Mouse (Mus musculus) hindbrain, embryonic 12.5 days (tissue): Measurements from ENCODE around the gene Enox1. TPM values are rescaled to one million over a fixed set of nuclear protein-coding genes. Genes with fewer than 3 reads are reported as not detected.

Experiments used
- ATAC-seq: fragments of 200-750 bp; cut with Nextera tagmentation; 2 replicates; pipeline ENCODE4 v1.8.0; 2017; ENCODE audit warnings: moderate TSS enrichment; ENCODE audit not compliant: low FRiP score
- H3K27ac ChIP-seq: fragments of 300-500 bp; sonication (generic); 2 replicates; pipeline ENCODE4 v1.5.1; 2016; ENCODE audit warnings: mild to moderate bottlenecking
- H3K27me3 ChIP-seq: fragments of 300-500 bp; sonication (generic); 2 replicates; pipeline ENCODE4 v1.6.1; 2016; ENCODE audit warnings: mild to moderate bottlenecking
- H3K36me3 ChIP-seq: fragments of 300-500 bp; sonication (generic); 2 replicates; pipeline ENCODE4 v1.6.1; 2016; ENCODE audit warnings: mild to moderate bottlenecking
- H3K4me1 ChIP-seq: fragments of 300-500 bp; sonication (generic); 2 replicates; pipeline ENCODE4 v1.6.1; 2016
- H3K4me2 ChIP-seq: fragments of 300-500 bp; sonication (generic); replicated peaks from 2 replicates; pipeline ENCODE4 v1.6.1; 2016; ENCODE audit warnings: mild to moderate bottlenecking
- H3K4me3 ChIP-seq: fragments of 300-500 bp; sonication (generic); 2 replicates; pipeline ENCODE4 v1.5.1; 2016; ENCODE audit warnings: mild to moderate bottlenecking
- H3K9ac ChIP-seq: fragments of 300-500 bp; sonication (generic); 2 replicates; pipeline ENCODE4 v1.6.1; 2016; ENCODE audit warnings: mild to moderate bottlenecking, moderate library complexity
- H3K9me3 ChIP-seq: fragments of 300-500 bp; sonication (generic); replicated peaks from 2 replicates; pipeline ENCODE4 v1.6.1; 2016; ENCODE audit warnings: mild to moderate bottlenecking
- WGBS: fragments of 180-500 bp; shearing (Covaris S2); methylation state at CpG from one replicate; pipeline ENCODE4 v1.1.7; 2016; 5-methylcytosine and 5-hydroxymethylcytosine counted together
- polyA plus RNA-seq: library from polyadenylated mRNA; unstranded; fragments of >200 nt; fragmentation: Nextera tagmentation; extraction: Ambion mirVana; gene quantifications from 2 replicates; pipeline ENCODE4 v1.2.1, GENCODE M21; 2016

Gene Enox1
- polyA plus RNA-seq, 1 experiment from 2014 or later: 36.7 TPM

DNA sequence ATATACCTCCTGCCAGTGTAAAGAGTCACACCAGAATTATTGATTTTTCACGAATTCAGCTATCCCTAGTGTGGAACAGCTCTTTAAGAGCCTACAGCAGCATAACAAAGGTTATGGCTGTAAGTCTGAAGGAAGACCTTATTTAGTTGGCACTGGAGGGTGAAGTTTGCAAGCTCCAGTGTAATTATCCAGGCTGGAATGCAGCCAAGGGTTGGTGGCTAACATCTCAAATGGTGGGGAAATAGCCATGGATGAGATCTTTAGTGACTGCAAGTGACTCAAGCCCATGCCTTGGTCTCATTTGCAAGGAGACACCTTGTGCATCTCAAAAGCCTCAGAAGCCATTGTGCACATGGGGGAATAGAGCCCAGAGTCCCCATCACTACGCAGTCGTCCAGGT lies 5.9 kb downstream of the Enox1 start:
- H3K27ac ChIP-seq: no peak overlapping the region
- no peak overlapping the region for H3K4me3 ChIP-seq
- no peaks in the 10 kb centered on the region for H3K9me3 ChIP-seq
- no peak overlapping the region for H3K4me2 ChIP-seq
- ATAC-seq: no peak
- H3K36me3 ChIP-seq: no peaks in the 10 kb centered on the region
- H3K27me3 ChIP-seq: no peaks in the 10 kb centered on the region
- WGBS: 87% methylated on average over 3 of the region's 3 CpGs
- peaks cover 25% of the 10 kb centered on the region for H3K4me1 ChIP-seq
- no peak overlapping the region for H3K9ac ChIP-seq

DNA sequence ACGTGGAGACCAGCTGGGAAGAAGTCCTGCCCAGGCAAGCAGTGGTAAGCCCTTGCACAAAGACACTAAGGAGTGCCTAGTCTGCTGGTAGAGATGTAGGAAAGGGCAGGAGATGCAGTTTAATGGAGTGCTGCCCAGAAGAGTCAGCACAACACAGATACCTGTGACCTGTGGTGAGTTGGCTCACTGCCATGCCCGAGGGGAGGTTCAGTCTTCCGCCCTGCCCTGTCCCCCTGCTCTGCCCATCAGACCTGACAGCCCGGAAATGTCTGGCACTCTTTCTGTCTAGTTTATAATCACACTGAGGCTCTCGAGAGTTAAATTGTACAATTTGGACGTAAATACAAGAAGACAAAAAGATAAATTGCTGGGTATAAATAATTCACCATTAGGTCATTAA lies 7.8 kb downstream of the Enox1 start:
- Histone ChIP-seq H3K4me1 (peaks cover 12% of the 10 kb centered on the region), H3K36me3 (no peaks in the 10 kb centered on the region), H3K27ac (0 out of 2 replicates have a peak overlapping the region, but pooled peaks have one; percentile 35), H3K9me3 (no peaks in the 10 kb centered on the region), H3K4me2 (no peak overlapping the region), H3K4me3 (no peak overlapping the region), H3K27me3 (no peaks in the 10 kb centered on the region), H3K9ac (no peak overlapping the region)
- no peak for ATAC-seq
- WGBS: 81% methylated on average over 6 of the region's 6 CpGs

DNA sequence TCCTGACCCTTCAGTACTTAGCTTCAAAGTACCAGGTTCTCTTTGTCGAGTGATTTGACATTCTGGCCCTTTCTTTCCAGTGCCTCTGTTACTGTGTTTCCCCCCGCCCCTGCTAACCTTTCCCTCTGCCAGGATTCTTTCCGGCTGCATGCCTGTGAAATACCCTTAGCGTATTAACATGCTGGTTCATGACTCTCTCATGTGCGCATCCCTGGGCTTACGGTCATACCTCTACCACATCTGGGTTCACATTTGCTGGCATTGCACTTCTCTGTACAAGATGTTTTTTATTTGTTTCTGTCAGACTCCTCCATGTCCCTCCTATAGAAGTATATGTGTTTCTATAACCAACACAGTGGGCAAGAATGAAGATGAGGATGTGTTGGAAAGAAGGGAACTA lies 11.6 kb downstream of the Enox1 start:
- Histone ChIP-seq H3K4me1 (no peaks in the 10 kb centered on the region), H3K27me3 (no peaks in the 10 kb centered on the region), H3K9ac (no peak overlapping the region), H3K4me2 (no peak overlapping the region), H3K36me3 (no peaks in the 10 kb centered on the region), H3K9me3 (no peaks in the 10 kb centered on the region), H3K27ac (no peak overlapping the region), H3K4me3 (no peak overlapping the region)
- no peak for ATAC-seq
- 88% methylated on average over 6 of the region's 6 CpGs for WGBS

DNA sequence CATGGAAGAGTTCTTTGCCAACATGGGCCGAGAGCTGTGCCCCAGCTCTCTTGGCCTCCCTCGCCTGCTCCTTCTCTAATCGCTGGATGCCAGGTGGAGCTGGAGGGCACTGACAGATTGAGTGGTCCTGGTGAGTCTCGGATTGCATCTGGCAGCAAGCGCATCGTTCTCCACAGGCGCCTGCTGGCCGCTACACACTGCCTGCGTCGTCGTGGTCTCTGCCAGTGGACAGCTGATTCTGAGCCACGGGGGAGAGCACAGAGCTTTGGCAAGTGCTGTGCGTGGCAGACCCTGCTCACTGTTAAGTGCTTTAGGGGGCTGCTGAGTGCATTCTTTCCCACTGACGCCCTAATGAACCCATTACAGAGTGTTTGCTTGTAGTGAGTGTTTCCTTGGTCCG lies 17.9 kb downstream of the Enox1 start:
- peak; percentile 46; the same call in 1 of the 2 replicates for ATAC-seq
- peak overlapping the region; percentile 52 for H3K27ac ChIP-seq
- H3K4me2 ChIP-seq: no peak overlapping the region
- peaks cover 5% of the 10 kb centered on the region; the same call in 1 of the 2 replicates for H3K4me1 ChIP-seq
- H3K9me3 ChIP-seq: no peaks in the 10 kb centered on the region
- no peak overlapping the region for H3K9ac ChIP-seq
- no peaks in the 10 kb centered on the region for H3K36me3 ChIP-seq
- no peak overlapping the region for H3K4me3 ChIP-seq
- 72% methylated on average over 15 of the region's 15 CpGs for WGBS
- no peaks in the 10 kb centered on the region for H3K27me3 ChIP-seq

DNA sequence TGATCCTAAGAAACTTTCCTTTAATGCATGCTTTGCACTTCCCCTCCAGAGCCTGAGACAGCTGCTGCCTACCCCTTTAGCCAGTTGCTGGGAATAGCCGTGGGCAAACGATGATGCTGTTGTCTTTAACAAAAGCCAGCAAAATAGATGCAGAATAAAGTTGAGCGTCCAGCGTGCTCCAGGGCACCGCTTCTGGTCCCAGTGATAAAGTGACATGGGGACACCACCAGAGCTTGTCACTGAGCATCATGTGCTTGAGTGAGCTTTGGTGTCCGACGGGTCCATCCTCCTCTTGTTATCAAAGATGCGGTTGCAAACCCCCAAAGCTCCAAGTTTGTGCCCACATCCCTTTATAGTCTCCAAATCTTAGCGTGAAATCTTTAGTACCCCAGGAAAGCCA lies 18.4 kb downstream of the Enox1 start:
- Histone ChIP-seq H3K27me3 (no peaks in the 10 kb centered on the region), H3K4me1 (peaks cover 5% of the 10 kb centered on the region; the same call in 1 of the 2 replicates), H3K4me2 (no peak overlapping the region), H3K36me3 (no peaks in the 10 kb centered on the region), H3K9me3 (no peaks in the 10 kb centered on the region), H3K9ac (no peak overlapping the region), H3K27ac (no peak overlapping the region), H3K4me3 (no peak overlapping the region)
- no peak for ATAC-seq
- 90% methylated on average over 9 of the region's 9 CpGs for WGBS

DNA sequence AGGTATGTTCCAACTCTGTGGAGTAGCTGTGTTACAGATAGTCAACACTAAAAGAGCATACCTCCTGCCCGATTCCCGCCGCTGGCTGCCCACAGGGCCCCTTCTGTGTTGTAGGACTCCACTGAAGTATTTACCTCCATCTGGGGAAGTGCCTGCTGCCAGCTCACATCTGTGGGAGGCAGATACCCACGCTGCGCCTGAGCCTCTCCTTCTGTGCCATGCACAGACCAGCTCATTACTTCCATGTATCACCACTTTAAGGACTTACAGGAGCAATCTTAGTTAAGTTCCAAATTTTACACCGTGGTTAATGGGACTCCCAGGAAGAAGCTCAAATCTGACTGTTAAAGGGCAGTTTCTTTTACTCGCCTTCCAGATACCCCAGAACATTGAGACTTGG lies 23.7 kb downstream of the Enox1 start:
- 84% methylated on average over 7 of the region's 7 CpGs for WGBS
- no peak for ATAC-seq
- no peaks in the 10 kb centered on the region for H3K36me3 ChIP-seq
- no peaks in the 10 kb centered on the region for H3K27me3 ChIP-seq
- H3K4me1 ChIP-seq: peaks cover 5% of the 10 kb centered on the region; the same call in 1 of the 2 replicates
- H3K4me3 ChIP-seq: no peak overlapping the region
- H3K27ac ChIP-seq: no peak overlapping the region
- H3K4me2 ChIP-seq: no peak overlapping the region
- no peaks in the 10 kb centered on the region for H3K9me3 ChIP-seq
- no peak overlapping the region for H3K9ac ChIP-seq

DNA sequence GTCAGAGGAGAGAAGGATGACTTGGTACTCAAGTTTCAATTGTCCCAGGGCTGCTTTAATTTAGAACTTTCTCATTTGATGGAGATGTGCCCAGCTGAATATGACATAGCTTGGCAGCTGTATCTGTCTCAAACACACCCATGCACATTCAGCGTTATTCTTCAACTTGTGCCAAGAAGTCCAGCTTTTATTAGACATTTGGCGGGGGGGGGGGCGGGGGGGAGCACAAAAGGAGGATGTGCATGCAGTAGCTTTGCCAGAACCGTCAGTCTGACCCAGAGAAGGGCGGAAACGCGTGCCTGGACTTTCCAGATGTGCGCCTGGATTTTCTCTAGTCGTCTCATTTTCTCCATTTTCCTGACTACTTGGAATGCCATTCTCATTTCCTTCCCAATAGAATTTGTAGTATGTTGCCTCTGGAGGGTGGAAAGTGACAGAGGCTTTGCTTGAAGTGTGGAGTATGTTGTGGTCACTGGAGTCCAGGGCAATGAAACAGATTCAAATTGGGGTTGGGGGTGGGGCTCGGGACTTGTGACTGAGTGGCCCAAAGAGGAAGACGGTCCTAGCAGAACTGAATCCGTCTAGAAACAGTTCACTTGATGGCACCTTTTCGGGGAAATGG lies 24.3 kb downstream of the Enox1 start:
- Histone ChIP-seq H3K36me3 (no peaks in the 10 kb centered on the region), H3K4me2 (no peak overlapping the region), H3K27ac (no peak overlapping the region), H3K9me3 (no peaks in the 10 kb centered on the region), H3K27me3 (no peaks in the 10 kb centered on the region), H3K4me3 (no peak overlapping the region), H3K9ac (no peak overlapping the region), H3K4me1 (peaks cover 5% of the 10 kb centered on the region; the same call in 1 of the 2 replicates)
- ATAC-seq: no peak
- whole genome bisulfite sequencing: 79% methylated on average over 13 of the region's 13 CpGs

DNA sequence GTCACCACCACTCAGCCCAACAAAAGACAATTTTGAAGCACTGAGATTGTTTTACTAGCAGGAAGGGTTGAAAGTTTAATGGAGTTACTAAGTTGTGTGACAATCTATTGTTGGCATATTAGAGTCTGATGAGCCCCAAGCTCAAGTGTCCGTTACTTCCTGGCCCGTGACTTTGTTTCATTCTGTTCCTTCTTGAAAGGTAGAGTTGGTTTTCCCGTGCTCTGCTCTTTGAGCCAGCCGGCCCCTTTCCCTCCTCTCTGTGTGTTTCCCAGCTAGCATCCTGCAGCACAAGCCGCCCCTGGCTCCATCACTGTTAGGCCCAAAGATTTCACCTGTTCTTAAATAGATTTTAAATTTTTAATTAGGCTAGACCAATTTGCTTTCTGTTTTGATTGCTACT lies 26.9 kb downstream of the Enox1 start:
- 84% methylated on average over 5 of the region's 5 CpGs for WGBS
- Histone ChIP-seq H3K27me3 (no peaks in the 10 kb centered on the region), H3K4me3 (no peak overlapping the region)

DNA sequence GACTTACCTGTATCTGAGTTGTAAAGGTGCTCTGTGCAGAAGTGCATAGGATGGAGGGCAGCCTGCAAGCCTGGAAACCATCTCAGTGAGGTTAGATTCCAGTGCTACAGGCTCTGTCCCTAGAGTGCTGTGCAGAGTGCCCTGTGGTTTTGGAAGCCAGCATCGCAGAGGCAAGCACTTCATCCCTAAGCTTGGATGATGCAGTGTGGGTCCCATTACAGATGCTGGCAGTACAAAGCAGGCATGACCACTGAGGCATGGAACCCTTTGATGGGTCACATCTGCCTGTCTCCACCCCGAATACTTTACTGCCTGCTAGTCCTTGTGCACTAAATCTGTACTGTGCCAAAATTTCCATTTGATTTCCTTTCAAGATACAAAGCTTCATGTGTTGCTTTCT lies 33.6 kb downstream of the Enox1 start:
- Histone ChIP-seq H3K9me3 (no peaks in the 10 kb centered on the region), H3K27me3 (no peaks in the 10 kb centered on the region), H3K9ac (no peak overlapping the region), H3K4me3 (no peak overlapping the region), H3K27ac (no peak overlapping the region), H3K4me2 (no peak overlapping the region), H3K36me3 (no peaks in the 10 kb centered on the region), H3K4me1 (peaks cover 22% of the 10 kb centered on the region)
- ATAC-seq: no peak
- 75% methylated on average over 2 of the region's 2 CpGs for WGBS

More for the DNA sequence above, 26.9 kb downstream of the Enox1 start:
- no peak overlapping the region for H3K9ac ChIP-seq
- peaks cover 9% of the 10 kb centered on the region; the same call in 1 of the 2 replicates for H3K4me1 ChIP-seq
- H3K4me2 ChIP-seq: no peak overlapping the region
- no peaks in the 10 kb centered on the region for H3K9me3 ChIP-seq
- H3K36me3 ChIP-seq: no peaks in the 10 kb centered on the region
- ATAC-seq: no peak
- no peak overlapping the region for H3K27ac ChIP-seq

DNA sequence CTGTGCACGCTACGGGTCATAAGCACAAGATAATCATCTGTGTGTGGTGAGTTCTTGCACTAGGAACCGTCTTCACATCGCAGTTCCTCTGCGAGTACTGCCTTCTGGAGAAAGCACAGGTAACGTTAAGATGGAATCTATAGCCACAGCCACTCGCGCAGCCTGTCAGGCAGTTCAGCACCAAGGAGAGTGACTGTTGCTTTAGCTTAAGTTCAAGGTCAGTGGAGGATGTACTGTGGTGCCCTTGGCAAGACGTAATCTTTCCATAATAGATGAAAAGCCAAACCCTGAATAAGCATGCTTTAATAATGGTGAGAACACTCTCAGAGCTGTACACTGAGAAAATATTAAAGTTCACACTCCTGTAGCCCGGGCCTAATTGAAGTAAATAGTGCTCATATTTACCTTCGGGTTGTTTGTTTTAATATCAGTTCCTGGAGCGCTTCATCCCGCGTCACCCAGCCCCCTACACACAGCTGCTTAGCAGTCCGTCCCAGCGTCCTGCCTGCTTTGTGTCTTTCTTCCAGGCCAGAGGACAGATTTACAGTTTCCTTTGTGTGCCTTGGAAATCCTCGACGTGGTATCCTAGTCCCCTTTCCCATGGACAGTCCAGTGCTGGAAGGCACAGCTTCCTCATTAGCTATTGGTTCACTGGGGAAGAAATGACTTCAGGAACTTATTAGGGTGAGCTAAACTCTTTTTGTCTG lies 38.9 kb downstream of the Enox1 start:
- no peak overlapping the region for H3K4me2 ChIP-seq
- no peak overlapping the region for H3K4me3 ChIP-seq
- WGBS: 51% methylated on average over 18 of the region's 18 CpGs
- no peaks in the 10 kb centered on the region for H3K36me3 ChIP-seq
- no peaks in the 10 kb centered on the region for H3K27me3 ChIP-seq
- H3K9ac ChIP-seq: no peak overlapping the region
- no peaks in the 10 kb centered on the region for H3K9me3 ChIP-seq
- 0 out of 2 replicates have a peak, but pooled peaks have one; percentile 49 for ATAC-seq
- H3K27ac ChIP-seq: peak overlapping the region; percentile 23; the same call in 1 of the 2 replicates
- peaks cover 36% of the 10 kb centered on the region for H3K4me1 ChIP-seq

DNA sequence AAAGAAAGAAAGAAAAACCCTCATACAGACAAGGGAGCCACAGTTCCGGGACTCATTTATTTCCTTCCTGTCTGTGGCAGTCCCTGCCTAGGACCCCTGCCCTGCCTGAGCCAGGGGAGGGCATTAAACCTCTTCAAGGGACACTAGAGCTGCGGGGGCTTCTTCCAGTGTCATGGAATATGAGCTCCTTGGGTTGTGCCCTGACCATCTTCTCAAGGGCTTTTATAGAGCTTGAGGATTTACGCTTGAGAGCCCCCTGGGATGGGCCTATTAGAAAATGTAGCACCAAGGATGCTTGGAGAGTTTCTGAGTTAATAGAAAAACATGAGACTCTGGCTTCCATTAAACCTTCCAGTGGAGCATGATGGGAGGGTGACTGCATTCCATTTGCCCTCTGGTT lies 39.7 kb downstream of the Enox1 start:
- H3K36me3 ChIP-seq: no peaks in the 10 kb centered on the region
- peak overlapping the region; percentile 5; the same call in 1 of the 2 replicates for H3K27ac ChIP-seq
- H3K27me3 ChIP-seq: no peaks in the 10 kb centered on the region
- 78% methylated on average over 3 of the region's 3 CpGs for WGBS
- peaks cover 36% of the 10 kb centered on the region for H3K4me1 ChIP-seq
- no peak overlapping the region for H3K9ac ChIP-seq
- ATAC-seq: no peak
- H3K4me3 ChIP-seq: no peak overlapping the region
- no peak overlapping the region for H3K4me2 ChIP-seq
- H3K9me3 ChIP-seq: no peaks in the 10 kb centered on the region

DNA sequence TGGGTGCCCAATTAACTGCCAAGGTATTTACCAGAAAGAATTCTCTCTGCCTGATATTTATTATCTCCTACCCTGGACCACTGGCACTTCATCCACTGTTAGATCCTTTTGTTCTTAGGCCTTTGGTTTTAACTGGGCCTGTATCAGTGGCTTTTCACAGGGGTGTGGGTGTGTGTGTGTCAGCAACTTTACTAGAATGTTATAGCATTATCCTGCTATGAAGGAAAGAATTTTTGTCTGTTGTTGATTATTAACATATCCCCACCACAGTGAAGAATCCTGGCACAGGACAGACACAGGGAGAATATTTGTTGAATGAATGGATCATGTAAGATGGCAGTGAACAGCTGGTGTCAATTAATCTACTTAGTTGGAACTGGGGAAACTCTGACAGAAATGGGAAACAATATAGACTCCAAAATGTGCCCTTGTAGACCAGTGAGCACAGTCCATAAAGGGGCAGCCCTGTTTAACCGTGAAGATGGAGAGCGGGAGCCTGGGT lies 40.9 kb downstream of the Enox1 start:
- no peaks in the 10 kb centered on the region for H3K36me3 ChIP-seq
- 73% methylated on average over 2 of the region's 2 CpGs for WGBS
- peak; percentile 11; the same call in 1 of the 2 replicates for ATAC-seq
- H3K9me3 ChIP-seq: no peaks in the 10 kb centered on the region
- no peak overlapping the region for H3K9ac ChIP-seq
- no peak overlapping the region for H3K27ac ChIP-seq
- H3K4me3 ChIP-seq: no peak overlapping the region
- H3K27me3 ChIP-seq: no peaks in the 10 kb centered on the region
- peaks cover 36% of the 10 kb centered on the region for H3K4me1 ChIP-seq
- H3K4me2 ChIP-seq: no peak overlapping the region
